Mouse (Mus musculus) thymus, postnatal 25 days (tissue): ENCODE results near the gene Mat2a.
A peak's percentile ranks its signal among the peaks of the same experiment; 100 is the strongest.
"Not testable (repeated sequence)": the region's sequence is repeated elsewhere in the genome, so short reads cannot be mapped to it uniquely, and the experiment has no call there.

ENCODE experiments used
- DNase-seq: peaks from one replicate; pipeline ENCODE4 v3.0.0; 2022

The Mat2a gene

GRCm38 (mm10) chr6:72454833-72455373, 15.5 kb upstream of the Mat2a start:
- DNase-seq = no peak

- DNase-seq = no peak
Observed at GRCm38 (mm10) chr6:72454072-72454746, 14.9 kb upstream of the Mat2a start.

- no peak for DNase-seq
Observed at GRCm38 (mm10) chr6:72453578-72453977, 14.2 kb upstream of the Mat2a start.

- no peak for DNase-seq
Observed at GRCm38 (mm10) chr6:72452329-72452728, 13.0 kb upstream of the Mat2a start.

- not testable (repeated sequence) for DNase-seq
Observed at GRCm38 (mm10) chr6:72451778-72452177, 12.4 kb upstream of the Mat2a start.

GRCm38 (mm10) chr6:72447487-72447886, 8.1 kb upstream of the Mat2a start:
- DNase-seq = no peak

GRCm38 (mm10) chr6:72445011-72445410, 5.7 kb upstream of the Mat2a start:
- DNase-seq = no peak

- DNase-seq = no peak
Observed at GRCm38 (mm10) chr6:72442921-72443604, 3.7 kb upstream of the Mat2a start.

GRCm38 (mm10) chr6:72440186-72440990, 1.0 kb upstream of the Mat2a start:
- peak; percentile 40 for DNase-seq

- DNase-seq = peak; percentile 85
Observed at GRCm38 (mm10) chr6:72438862-72439354, 450 bp downstream of the Mat2a start.

- no peak for DNase-seq
Observed at GRCm38 (mm10) chr6:72438226-72438625, 1.1 kb downstream of the Mat2a start.

GRCm38 (mm10) chr6:72432153-72432552, 7.2 kb downstream of the Mat2a start:
- no peak for DNase-seq

- no peak for DNase-seq
Observed at GRCm38 (mm10) chr6:72430989-72431921, 8.1 kb downstream of the Mat2a start.

- no peak for DNase-seq
Observed at GRCm38 (mm10) chr6:72429061-72429842, 10.1 kb downstream of the Mat2a start.

GRCm38 (mm10) chr6:72428036-72428435, 11.3 kb downstream of the Mat2a start:
- DNase-seq = peak; percentile 78

GRCm38 (mm10) chr6:72425646-72426045, 13.7 kb downstream of the Mat2a start:
- no peak for DNase-seq

GRCm38 (mm10) chr6:72420901-72421300, 18.5 kb downstream of the Mat2a start:
- no peak for DNase-seq

GRCm38 (mm10) chr6:72419806-72420205, 19.6 kb downstream of the Mat2a start:
- DNase-seq = no peak

- no peak for DNase-seq
Observed at GRCm38 (mm10) chr6:72418279-72418678, 21.1 kb downstream of the Mat2a start.

- DNase-seq = no peak
Observed at GRCm38 (mm10) chr6:72415964-72416772, 23.2 kb downstream of the Mat2a start.
